Mouse (Mus musculus) hindbrain, embryonic 15.5 days (tissue): ENCODE measurements around the gene BC052040. TPM values are rescaled to one million over a fixed set of nuclear protein-coding genes. Genes with fewer than 3 reads are reported as not detected.

Experiments used
- ATAC-seq: fragments of 200-750 bp; cut with Nextera tagmentation; 2 replicates; pipeline ENCODE4 v1.8.0; 2017; ENCODE audit warnings: low read depth, moderate number of reproducible peaks, moderate TSS enrichment; ENCODE audit not compliant: low FRiP score
- H3K27ac ChIP-seq: fragments of 300-500 bp; sonication (generic); replicated peaks from 2 replicates; pipeline ENCODE4 v1.5.1; 2015; ENCODE audit warnings: mild to moderate bottlenecking, inconsistent platforms
- H3K27me3 ChIP-seq: fragments of 300-500 bp; sonication (generic); 2 replicates; pipeline ENCODE4 v1.6.1; 2015; ENCODE audit warnings: control low read depth, inconsistent platforms
- H3K36me3 ChIP-seq: fragments of 300-500 bp; sonication (generic); 2 replicates; pipeline ENCODE4 v1.6.1; 2015; ENCODE audit warnings: control low read depth, inconsistent platforms
- H3K4me1 ChIP-seq: fragments of 300-500 bp; sonication (generic); replicated peaks from 2 replicates; pipeline ENCODE4 v1.6.1; 2015; ENCODE audit warnings: control low read depth, inconsistent platforms
- H3K4me2 ChIP-seq: fragments of 300-500 bp; sonication (generic); 2 replicates; pipeline ENCODE4 v1.6.1; 2015; ENCODE audit warnings: moderate library complexity, mild to moderate bottlenecking, inconsistent platforms
- H3K4me3 ChIP-seq: fragments of 300-500 bp; sonication (generic); 2 replicates; pipeline ENCODE4 v1.5.1; 2015; ENCODE audit warnings: mild to moderate bottlenecking, inconsistent platforms
- H3K9ac ChIP-seq: fragments of 300-500 bp; sonication (generic); 2 replicates; pipeline ENCODE4 v1.6.1; 2015; ENCODE audit warnings: inconsistent platforms
- H3K9me3 ChIP-seq: fragments of 300-500 bp; sonication (generic); 2 replicates; pipeline ENCODE4 v1.6.1; 2016; ENCODE audit warnings: control low read depth, inconsistent platforms
- WGBS: fragments of 180-500 bp; shearing (Covaris S2); methylation state at CpG from one replicate; pipeline ENCODE4 v1.1.7; 2015; 5-methylcytosine and 5-hydroxymethylcytosine counted together
- polyA plus RNA-seq: library from polyadenylated mRNA; unstranded; fragments of >200 nt; fragmentation: Nextera tagmentation; extraction: Ambion mirVana; gene quantifications from 2 replicates; pipeline ENCODE4 v1.2.1, GENCODE M21; 2015

Gene BC052040
- polyA plus RNA-seq, 1 experiment from 2014 or later: 21.3 TPM

DNA sequence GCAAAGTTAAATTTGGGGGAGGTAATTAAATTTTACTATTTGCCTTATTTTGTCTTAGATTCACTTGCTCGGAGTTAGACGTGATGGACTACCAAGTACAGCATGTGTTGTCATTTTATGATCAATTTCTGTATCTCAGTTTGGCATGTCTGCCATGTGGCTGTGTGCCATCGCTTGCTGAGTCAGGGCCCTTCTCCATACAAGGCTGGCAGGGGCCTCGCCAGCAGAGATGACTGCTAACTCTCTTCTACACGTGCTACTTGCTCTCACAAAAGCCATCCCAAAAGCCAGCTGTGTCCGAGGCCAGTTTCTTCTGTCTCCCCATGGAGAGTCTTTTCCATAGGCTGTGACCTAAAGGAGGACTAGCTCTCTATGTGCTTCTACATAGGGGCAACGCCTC, 160.5 kb downstream of the BC052040 start:
- ATAC-seq: no peak
- Histone ChIP-seq H3K9me3 (no peaks in the 10 kb centered on the region), H3K27me3 (no peaks in the 10 kb centered on the region), H3K9ac (no peak overlapping the region), H3K4me1 (no peaks in the 10 kb centered on the region), H3K4me3 (no peak overlapping the region), H3K4me2 (no peak overlapping the region), H3K36me3 (no peaks in the 10 kb centered on the region), H3K27ac (no peak overlapping the region)
- 80% methylated on average over 7 of the region's 7 CpGs for whole genome bisulfite sequencing

DNA sequence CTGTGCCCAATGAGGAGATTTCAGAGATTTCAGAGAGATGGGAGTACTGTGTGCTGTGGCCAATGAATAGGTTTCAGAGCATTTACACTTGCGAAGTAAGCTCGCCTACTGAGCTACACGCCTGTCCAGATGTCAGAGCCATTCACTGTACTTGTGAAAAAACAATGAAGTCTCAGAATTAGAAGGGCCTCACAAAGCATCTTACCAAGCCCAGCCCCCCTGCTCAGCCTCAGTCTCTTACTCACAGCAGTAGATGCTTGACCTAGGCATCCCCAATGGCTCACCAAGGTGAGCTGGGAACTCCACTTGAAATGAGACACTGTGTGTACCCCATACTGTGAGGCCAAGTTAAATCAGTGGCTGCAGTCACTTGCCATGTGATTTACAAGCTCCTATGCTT, 166.1 kb downstream of the BC052040 start:
- Histone ChIP-seq H3K4me1 (no peaks in the 10 kb centered on the region), H3K4me2 (no peak overlapping the region), H3K9ac (no peak overlapping the region), H3K27ac (no peak overlapping the region), H3K9me3 (no peaks in the 10 kb centered on the region), H3K4me3 (no peak overlapping the region), H3K27me3 (no peaks in the 10 kb centered on the region), H3K36me3 (no peaks in the 10 kb centered on the region)
- WGBS: 65% methylated on average over 3 of the region's 3 CpGs
- ATAC-seq: no peak

DNA sequence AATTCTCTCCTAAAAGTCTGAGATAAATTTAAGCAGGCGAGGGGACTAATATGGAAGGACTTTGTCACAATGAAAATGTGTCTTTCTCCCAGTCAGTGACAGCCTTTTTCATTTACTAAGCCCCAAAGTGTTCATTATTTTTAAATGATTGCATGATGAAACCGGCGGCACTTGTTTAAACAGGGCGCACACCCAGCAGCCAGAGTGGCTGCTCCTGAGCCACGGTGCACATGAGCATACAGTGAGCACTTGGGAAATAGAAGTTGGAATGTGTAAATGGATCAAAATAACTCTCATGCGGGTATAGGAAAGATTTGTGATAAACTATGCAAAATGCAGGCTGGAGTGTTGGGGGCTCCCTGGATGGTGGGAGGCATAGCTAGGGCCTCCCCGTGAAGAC, 169.7 kb downstream of the BC052040 start:
- H3K4me1 ChIP-seq: no peaks in the 10 kb centered on the region
- no peak overlapping the region for H3K4me3 ChIP-seq
- ATAC-seq: no peak
- 76% methylated on average over 7 of the region's 7 CpGs for WGBS
- no peak overlapping the region for H3K4me2 ChIP-seq
- H3K36me3 ChIP-seq: no peaks in the 10 kb centered on the region
- H3K27me3 ChIP-seq: no peaks in the 10 kb centered on the region
- no peak overlapping the region for H3K9ac ChIP-seq
- no peaks in the 10 kb centered on the region for H3K9me3 ChIP-seq
- H3K27ac ChIP-seq: no peak overlapping the region

DNA sequence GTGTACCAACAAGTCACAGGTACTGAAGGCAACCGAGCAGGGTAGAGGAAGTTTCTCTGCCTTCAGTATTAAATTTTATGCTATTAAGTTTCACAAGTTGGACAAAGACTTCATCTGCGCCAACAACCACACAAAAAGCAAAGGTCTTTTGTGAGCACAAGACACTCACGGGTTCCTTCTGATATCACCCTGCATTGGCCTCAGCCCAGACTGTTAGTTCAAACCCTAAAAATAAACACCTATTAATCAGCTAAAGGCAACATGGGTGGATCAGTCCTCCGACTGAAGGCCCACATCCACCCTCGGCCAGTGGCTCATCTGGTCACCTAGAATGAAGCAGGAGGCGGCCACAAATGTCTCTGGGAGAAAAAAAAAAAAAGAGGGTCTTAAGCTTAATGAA, 176.2 kb downstream of the BC052040 start:
- Histone ChIP-seq H3K27ac (no peak overlapping the region), H3K27me3 (no peaks in the 10 kb centered on the region), H3K9me3 (no peaks in the 10 kb centered on the region), H3K4me2 (no peak overlapping the region), H3K4me1 (no peaks in the 10 kb centered on the region), H3K9ac (no peak overlapping the region), H3K36me3 (no peaks in the 10 kb centered on the region), H3K4me3 (no peak overlapping the region)
- WGBS: 72% methylated on average over 6 of the region's 6 CpGs
- ATAC-seq: no peak

DNA sequence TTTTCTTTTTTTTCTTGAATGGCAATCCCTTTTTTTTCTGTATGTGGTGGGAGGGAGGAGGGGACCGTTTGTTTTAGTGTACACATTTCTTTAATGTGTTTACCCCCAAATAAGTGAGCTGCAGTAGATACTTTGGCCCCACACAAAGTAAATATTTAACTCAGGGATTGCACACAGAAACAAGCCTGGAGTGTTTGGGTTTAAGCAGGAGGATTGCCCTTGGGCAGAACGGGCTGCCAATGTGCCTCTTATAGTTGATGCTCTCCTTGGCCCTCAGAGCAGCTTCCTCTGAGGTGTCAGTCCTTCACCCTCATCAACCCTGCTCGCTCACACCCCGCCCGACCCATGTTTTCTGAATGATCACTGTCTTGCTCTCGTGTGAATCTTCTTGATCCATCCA, 177.0 kb downstream of the BC052040 start:
- no peak for ATAC-seq
- H3K27ac ChIP-seq: no peak overlapping the region
- no peaks in the 10 kb centered on the region for H3K27me3 ChIP-seq
- no peaks in the 10 kb centered on the region for H3K36me3 ChIP-seq
- no peaks in the 10 kb centered on the region for H3K9me3 ChIP-seq
- H3K4me1 ChIP-seq: no peaks in the 10 kb centered on the region
- H3K9ac ChIP-seq: no peak overlapping the region
- H3K4me3 ChIP-seq: no peak overlapping the region
- H3K4me2 ChIP-seq: no peak overlapping the region
- 83% methylated on average over 6 of the region's 6 CpGs for WGBS

DNA sequence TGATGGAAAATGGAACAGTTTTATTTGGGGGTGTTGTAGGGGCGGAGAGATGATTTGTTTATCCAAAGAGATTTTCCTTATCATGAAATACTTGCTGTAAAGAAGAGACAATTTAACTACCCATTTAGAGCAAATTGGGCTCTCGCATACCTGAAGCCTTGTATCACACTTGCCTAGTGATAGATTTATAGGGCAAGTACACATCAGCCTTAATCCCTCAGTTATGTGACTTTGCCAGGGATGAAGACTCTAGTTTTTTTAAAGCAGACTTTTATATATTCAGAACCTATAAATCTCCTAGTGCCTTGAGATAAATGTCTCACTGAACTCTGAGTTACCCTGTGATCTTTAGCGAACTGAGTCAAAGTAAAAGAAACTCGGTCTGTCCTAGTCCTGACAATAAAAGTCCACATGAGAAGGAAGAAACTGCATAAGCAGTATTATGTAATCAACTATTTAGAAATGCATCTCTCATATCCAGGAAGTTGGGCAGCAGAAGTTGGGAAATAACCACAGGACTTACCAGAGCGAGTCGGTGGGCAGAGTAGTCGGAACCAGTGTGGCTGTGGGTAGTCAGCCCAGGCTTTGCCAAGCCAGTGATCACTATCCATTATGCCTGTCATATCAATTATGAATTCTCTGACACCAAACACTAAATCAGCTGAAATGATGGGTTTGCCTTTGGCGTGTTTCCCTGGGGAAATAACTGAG, 183.2 kb downstream of the BC052040 start:
- H3K4me1 ChIP-seq: no peaks in the 10 kb centered on the region
- H3K9me3 ChIP-seq: no peaks in the 10 kb centered on the region
- no peaks in the 10 kb centered on the region for H3K27me3 ChIP-seq
- no peak overlapping the region for H3K4me3 ChIP-seq
- H3K9ac ChIP-seq: no peak overlapping the region
- no peak for ATAC-seq
- no peak overlapping the region for H3K27ac ChIP-seq
- 93% methylated on average over 8 of the region's 8 CpGs for WGBS
- no peaks in the 10 kb centered on the region for H3K36me3 ChIP-seq
- H3K4me2 ChIP-seq: no peak overlapping the region

DNA sequence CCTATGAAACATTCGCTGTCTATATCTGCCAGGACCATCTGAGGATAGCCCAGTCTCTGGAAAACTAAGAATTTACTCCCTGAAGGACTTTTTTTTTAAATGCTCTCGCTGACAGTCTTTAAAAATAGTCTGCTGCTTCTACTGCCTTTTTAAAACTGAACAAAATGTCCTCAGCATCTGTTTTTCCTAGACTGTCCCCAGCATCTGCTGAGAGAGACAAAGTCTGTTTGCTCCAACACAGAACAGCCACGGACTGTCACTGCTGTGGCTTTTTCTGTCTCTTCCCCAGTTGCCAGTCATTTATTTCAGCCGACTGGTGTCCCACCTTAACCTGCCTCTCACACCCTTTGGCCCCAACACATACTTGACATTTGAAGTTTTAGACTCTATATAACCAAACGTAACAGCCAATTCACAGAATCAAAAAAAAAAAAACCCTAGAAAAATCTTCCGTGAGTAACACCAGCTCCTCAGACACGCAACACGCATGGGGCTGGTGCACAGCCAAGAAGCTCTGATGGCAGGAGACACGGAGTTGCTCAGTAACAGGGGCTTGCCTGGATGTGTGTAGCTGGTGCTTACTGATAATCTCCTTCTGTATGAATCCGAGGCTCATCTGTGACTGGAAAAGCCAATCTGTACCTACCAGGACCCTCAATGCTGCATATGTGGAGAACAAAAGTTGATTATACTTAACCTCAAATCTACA, 188.2 kb downstream of the BC052040 start:
- Histone ChIP-seq H3K4me1 (no peaks in the 10 kb centered on the region), H3K4me2 (no peak overlapping the region), H3K4me3 (no peak overlapping the region), H3K27me3 (no peaks in the 10 kb centered on the region), H3K36me3 (no peaks in the 10 kb centered on the region), H3K9ac (no peak overlapping the region), H3K27ac (no peak overlapping the region), H3K9me3 (no peaks in the 10 kb centered on the region)
- WGBS: 94% methylated on average over 10 of the region's 10 CpGs
- ATAC-seq: no peak

DNA sequence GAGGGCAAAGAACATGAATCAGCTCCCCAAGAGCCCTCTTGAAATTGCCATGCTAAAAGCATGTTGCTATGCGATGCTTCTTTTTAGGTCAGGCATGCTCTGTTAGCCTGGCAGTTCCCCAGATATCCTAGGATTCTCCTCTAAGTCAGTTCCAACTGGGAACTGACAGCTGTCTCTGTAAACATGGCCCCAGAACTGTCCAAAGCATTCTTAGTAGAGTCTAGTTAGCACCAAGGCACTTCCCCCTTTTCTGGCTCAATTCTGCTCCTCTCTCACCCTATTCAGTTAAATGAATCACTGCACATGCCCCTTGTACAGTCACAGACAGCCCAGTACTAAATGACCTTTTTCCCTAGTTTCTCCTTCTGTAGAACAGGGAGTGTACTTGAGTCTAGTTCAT, 191.2 kb downstream of the BC052040 start:
- Histone ChIP-seq H3K27me3 (no peaks in the 10 kb centered on the region), H3K36me3 (no peaks in the 10 kb centered on the region; the same call in 1 of the 2 replicates), H3K4me3 (no peak overlapping the region), H3K9me3 (no peaks in the 10 kb centered on the region), H3K4me1 (no peaks in the 10 kb centered on the region), H3K4me2 (no peak overlapping the region), H3K9ac (no peak overlapping the region), H3K27ac (no peak overlapping the region)
- ATAC-seq: peak; percentile 23; the same call in 1 of the 2 replicates
- WGBS: 81% methylated on average over 1 of the region's 1 CpGs

DNA sequence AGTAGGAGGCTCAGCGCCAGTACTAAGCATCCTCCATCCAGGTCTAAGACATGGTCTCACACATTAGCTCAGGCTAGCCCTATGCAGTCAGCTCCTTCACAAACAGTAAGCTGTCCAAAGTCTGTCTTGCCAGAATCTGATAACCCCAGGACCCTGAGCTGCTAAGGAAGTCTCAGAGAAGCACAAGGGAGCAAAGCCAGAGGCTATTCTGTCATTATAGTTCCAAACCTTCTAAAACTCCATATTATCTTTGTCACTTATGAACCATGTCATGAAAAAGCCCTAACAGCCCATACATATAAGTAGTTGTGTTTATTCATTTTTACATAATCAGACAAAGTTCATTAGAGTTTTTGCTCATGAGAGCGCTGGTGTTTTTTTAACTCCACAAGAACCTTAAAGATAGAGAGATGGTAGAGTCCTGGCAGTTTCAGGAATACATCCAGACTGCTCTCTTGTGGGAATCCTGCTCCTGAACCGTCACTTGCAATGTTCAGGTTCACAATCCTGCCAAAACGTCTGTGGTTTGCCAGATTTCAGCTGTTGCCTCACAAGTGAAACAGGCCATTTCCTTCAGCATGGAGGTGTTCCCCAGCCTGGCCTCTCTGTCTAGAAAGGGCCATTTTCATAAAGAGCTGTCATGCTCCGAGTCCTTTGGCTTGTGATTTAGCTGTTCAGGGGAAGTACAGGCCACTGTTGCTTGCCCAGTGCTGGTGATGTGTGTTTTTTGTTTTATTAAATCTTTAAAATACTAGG, 192.8 kb downstream of the BC052040 start:
- no peak for ATAC-seq
- Histone ChIP-seq H3K4me3 (no peak overlapping the region), H3K4me2 (no peak overlapping the region), H3K9ac (no peak overlapping the region), H3K27ac (no peak overlapping the region), H3K36me3 (no peaks in the 10 kb centered on the region; the same call in 1 of the 2 replicates), H3K9me3 (no peaks in the 10 kb centered on the region), H3K27me3 (no peaks in the 10 kb centered on the region), H3K4me1 (no peaks in the 10 kb centered on the region)
- 80% methylated on average over 5 of the region's 5 CpGs for WGBS

DNA sequence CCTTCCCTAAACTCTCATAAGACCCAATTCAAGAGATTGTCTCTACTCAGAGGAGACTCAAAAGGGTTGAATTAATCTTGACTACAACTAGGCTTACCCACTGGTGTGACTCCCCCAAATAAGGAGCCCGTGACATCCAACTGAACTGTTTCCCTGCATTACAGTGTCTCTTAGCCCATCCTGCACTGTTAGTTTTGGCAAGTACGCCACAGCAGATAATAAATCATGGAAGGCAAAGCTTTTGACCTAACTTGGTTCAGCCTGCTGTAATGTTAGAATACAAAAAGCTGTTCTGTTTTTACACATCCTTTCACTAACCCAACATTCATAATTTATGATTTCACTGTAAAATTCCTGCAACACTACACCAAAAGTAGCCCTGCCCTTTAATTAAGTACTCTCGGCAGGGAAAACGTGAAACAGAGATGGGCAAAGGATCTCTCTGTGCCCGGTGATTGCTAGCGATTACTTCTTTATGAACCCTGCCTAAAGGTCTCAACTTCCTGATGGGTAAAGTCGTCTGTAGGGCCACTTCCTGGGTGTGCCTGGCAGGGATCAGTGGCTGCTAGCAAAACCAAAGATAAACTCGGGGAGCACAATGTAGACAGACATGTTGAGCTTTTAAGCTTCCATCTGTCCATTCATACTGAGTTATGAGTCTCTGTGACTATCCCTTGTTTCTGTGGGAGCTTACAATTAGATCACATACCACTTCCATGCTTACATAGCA, 194.1 kb downstream of the BC052040 start:
- no peak for ATAC-seq
- Histone ChIP-seq H3K27me3 (no peaks in the 10 kb centered on the region), H3K4me3 (no peak overlapping the region), H3K36me3 (no peaks in the 10 kb centered on the region; the same call in 1 of the 2 replicates), H3K27ac (no peak overlapping the region), H3K9ac (no peak overlapping the region), H3K9me3 (no peaks in the 10 kb centered on the region), H3K4me2 (no peak overlapping the region), H3K4me1 (no peaks in the 10 kb centered on the region)
- WGBS: 77% methylated on average over 8 of the region's 8 CpGs

DNA sequence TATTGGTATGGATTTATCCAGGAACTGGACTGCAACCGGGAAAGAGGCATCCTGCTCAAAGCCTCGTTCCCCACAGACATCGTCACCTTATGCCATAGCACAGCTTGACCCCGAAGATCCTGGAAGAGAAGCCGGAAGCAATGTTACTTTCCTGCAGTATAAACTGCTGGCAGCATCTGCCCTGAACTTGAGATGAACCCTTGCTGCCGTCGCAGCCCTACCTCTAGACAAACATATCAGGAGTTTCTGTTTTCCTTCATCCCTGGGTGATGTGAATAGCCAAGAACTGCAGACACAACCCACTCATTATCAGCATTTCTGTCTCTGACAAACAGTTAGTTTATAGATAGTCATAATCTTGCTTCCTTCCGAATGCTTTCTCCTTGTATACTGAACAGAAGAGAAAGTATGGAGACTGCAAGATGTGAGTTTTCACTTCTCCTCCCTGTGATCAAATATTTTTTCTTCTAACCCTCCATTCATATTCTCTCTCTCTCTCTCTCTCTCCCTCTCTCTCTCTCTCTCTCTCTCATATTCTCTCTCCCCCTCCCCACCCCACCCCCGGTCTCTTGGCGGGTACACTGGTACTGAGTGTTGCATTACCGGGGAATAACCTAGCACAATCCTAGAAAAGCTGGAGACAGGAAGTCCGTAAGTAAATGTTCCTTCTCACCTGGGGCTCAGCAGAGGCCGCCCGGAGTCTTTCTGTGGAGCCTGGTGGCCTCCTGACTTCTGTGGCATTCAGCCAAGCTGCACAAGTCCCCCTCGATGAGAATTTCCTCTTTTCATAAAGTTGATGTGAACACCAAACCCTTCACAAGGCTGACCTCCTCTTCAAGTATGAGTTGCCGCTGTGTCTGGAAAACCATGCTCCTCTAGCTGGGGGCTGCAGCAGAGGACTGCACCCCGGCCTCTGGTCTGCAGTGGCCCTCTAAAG, 195.7 kb downstream of the BC052040 start:
- H3K36me3 ChIP-seq: no peaks in the 10 kb centered on the region; the same call in 1 of the 2 replicates
- no peak overlapping the region for H3K4me3 ChIP-seq
- no peak overlapping the region for H3K9ac ChIP-seq
- no peak overlapping the region for H3K27ac ChIP-seq
- no peaks in the 10 kb centered on the region for H3K4me1 ChIP-seq
- H3K27me3 ChIP-seq: no peaks in the 10 kb centered on the region
- no peak overlapping the region for H3K4me2 ChIP-seq
- 79% methylated on average over 17 of the region's 17 CpGs for WGBS
- H3K9me3 ChIP-seq: no peaks in the 10 kb centered on the region
- no peak for ATAC-seq
